Mouse (Mus musculus) retina, postnatal 7 days (tissue): ENCODE results near the gene Trhr2.

Source experiments
- DNase-seq: peaks from one replicate; pipeline ENCODE4 v3.0.0-alpha.2; 2012; ENCODE audit warnings: low read depth, low spot score

Trhr2 gene

GRCm38 (mm10) chr8:122355642-122356606, 4.6 kb downstream of the Trhr2 start:
- DNase-seq, result no peak

GRCm38 (mm10) chr8:122354157-122354556, 6.4 kb downstream of the Trhr2 start:
- DNase-seq, result no peak

GRCm38 (mm10) chr8:122350309-122351089, 10.0 kb downstream of the Trhr2 start:
- no peak for DNase-seq

GRCm38 (mm10) chr8:122349357-122350297, 10.9 kb downstream of the Trhr2 start:
- no peak for DNase-seq

GRCm38 (mm10) chr8:122347811-122348552, 12.6 kb downstream of the Trhr2 start:
- no peak for DNase-seq

GRCm38 (mm10) chr8:122345181-122346095, 15.1 kb downstream of the Trhr2 start:
- DNase-seq, result no peak

GRCm38 (mm10) chr8:122344219-122344618, 16.3 kb downstream of the Trhr2 start:
- no peak for DNase-seq

GRCm38 (mm10) chr8:122343758-122344157, 16.8 kb downstream of the Trhr2 start:
- DNase-seq, result no peak

- no peak for DNase-seq
These were observed 17.2 kb downstream of the Trhr2 start for GRCm38 (mm10) chr8:122343341-122343740.

GRCm38 (mm10) chr8:122342806-122343209, 17.7 kb downstream of the Trhr2 start:
- no peak for DNase-seq

GRCm38 (mm10) chr8:122342362-122342761, 18.2 kb downstream of the Trhr2 start:
- DNase-seq, result no peak

- no peak for DNase-seq
These were observed 18.8 kb downstream of the Trhr2 start for GRCm38 (mm10) chr8:122341790-122342189.

- no peak for DNase-seq
These were observed 19.8 kb downstream of the Trhr2 start for GRCm38 (mm10) chr8:122340761-122341160.

- DNase-seq, result no peak
These were observed 21.7 kb downstream of the Trhr2 start for GRCm38 (mm10) chr8:122338852-122339251.

GRCm38 (mm10) chr8:122336251-122336910, 24.2 kb downstream of the Trhr2 start:
- DNase-seq, result peak; percentile 60

GRCm38 (mm10) chr8:122335638-122336250, 24.8 kb downstream of the Trhr2 start:
- DNase-seq, result no peak

GRCm38 (mm10) chr8:122334791-122335490, 25.6 kb downstream of the Trhr2 start:
- no peak for DNase-seq

- no peak for DNase-seq
These were observed 27.0 kb downstream of the Trhr2 start for GRCm38 (mm10) chr8:122333531-122333930.
